Mouse (Mus musculus) spleen, adult 2 months (tissue): ENCODE measurements around the gene Arhgef3. TPM values are rescaled to one million over a fixed set of nuclear protein-coding genes. Genes with fewer than 3 reads are reported as not detected.
A peak's percentile ranks its signal among the peaks of the same experiment; 100 is the strongest.

Experiments
- DNase-seq, 2 experiments: peaks; one replicate each; pipeline versions ENCODE4 v3.0.0 to v3.0.0-alpha.2; 2012 to 2021; ENCODE audit warnings: low spot score in 2 of 2, low read depth in 1 of 2
- H3K27ac ChIP-seq: fragments of 200-500 bp; 2 replicates; pipeline ENCODE4 v1.5.1; 2012; ENCODE audit warnings: low read length, inconsistent platforms; ENCODE audit not compliant: insufficient read depth
- H3K27me3 ChIP-seq: fragments of 200-500 bp; 2 replicates; pipeline ENCODE4 v1.6.1; 2012; ENCODE audit warnings: mild to moderate bottlenecking, moderate library complexity, low read length, inconsistent platforms; ENCODE audit not compliant: control insufficient read depth, insufficient read depth
- H3K36me3 ChIP-seq: fragments of 200-500 bp; 2 replicates; pipeline ENCODE4 v1.6.1; 2012; ENCODE audit warnings: mild to moderate bottlenecking, low read length, inconsistent platforms; ENCODE audit not compliant: control insufficient read depth, insufficient read depth
- H3K4me1 ChIP-seq: fragments of 200-500 bp; 2 replicates; pipeline ENCODE4 v1.6.1; 2011; ENCODE audit warnings: inconsistent platforms; ENCODE audit not compliant: control insufficient read depth, insufficient read depth, insufficient read length
- H3K4me3 ChIP-seq: fragments of 200-500 bp; 2 replicates; pipeline ENCODE4 v1.5.1; 2011; ENCODE audit warnings: mild to moderate bottlenecking, inconsistent platforms; ENCODE audit not compliant: insufficient read depth, insufficient read length; ENCODE audit errors: extremely low read depth
- CTCF ChIP-seq: fragments of 200-500 bp; IDR thresholded peaks from 2 replicates; pipeline ENCODE4 v1.5.1; 2011; ENCODE audit warnings: mild to moderate bottlenecking, inconsistent platforms; ENCODE audit not compliant: insufficient read depth, insufficient read length, insufficient replicate concordance; ENCODE audit errors: extremely low read depth
- POLR2A ChIP-seq: fragments of 200-500 bp; IDR thresholded peaks from 2 replicates; pipeline ENCODE4 v1.6.1; 2011; ENCODE audit warnings: low read depth, low read length, inconsistent platforms
- WGBS: fragments of 180-500 bp; shearing (Covaris S2); methylation state at CpG from one replicate; pipeline ENCODE4 v1.1.7; 2018; 5-methylcytosine and 5-hydroxymethylcytosine counted together
- polyA plus RNA-seq: library from polyadenylated mRNA; depleted of rRNA; stranded (reverse); fragments of >200 nt; gene quantifications from 2 replicates; pipeline ENCODE4 v1.2.3, GENCODE M21; 2012

The Arhgef3 gene
- polyA plus RNA-seq, 1 experiment: 21.1 TPM

- no peak for DNase-seq
- peaks cover 1% of the 10 kb centered on the region; the same call in 1 of the 2 replicates for H3K36me3 ChIP-seq
- H3K27ac ChIP-seq: peak overlapping the region; percentile 39; the same call in 1 of the 2 replicates
- peaks cover 28% of the 10 kb centered on the region for H3K4me1 ChIP-seq
- TF ChIP-seq CTCF (no peak), POLR2A (no peak)
- no peak overlapping the region for H3K4me3 ChIP-seq
- H3K27me3 ChIP-seq: no peaks in the 10 kb centered on the region
- 60% methylated on average over 5 of the region's 5 CpGs for WGBS
Measured at GRCm38 (mm10) chr14:27340682-27341415, 226.2 kb downstream of the Arhgef3 start.

- H3K4me3 ChIP-seq: no peak overlapping the region
- 26% methylated on average over 5 of the region's 5 CpGs for WGBS
- peaks cover 1% of the 10 kb centered on the region; the same call in 1 of the 2 replicates for H3K36me3 ChIP-seq
- no peak for DNase-seq
- H3K27me3 ChIP-seq: no peaks in the 10 kb centered on the region
- H3K4me1 ChIP-seq: peaks cover 28% of the 10 kb centered on the region
- peak overlapping the region; percentile 39; the same call in 1 of the 2 replicates for H3K27ac ChIP-seq
- no peak for TF ChIP-seq CTCF
- no peak for TF ChIP-seq POLR2A
Measured at GRCm38 (mm10) chr14:27341486-27341885, 226.8 kb downstream of the Arhgef3 start.

- DNase-seq: no peak
- peaks cover 28% of the 10 kb centered on the region for H3K4me1 ChIP-seq
- peaks cover 1% of the 10 kb centered on the region; the same call in 1 of the 2 replicates for H3K36me3 ChIP-seq
- no peaks in the 10 kb centered on the region for H3K27me3 ChIP-seq
- H3K4me3 ChIP-seq: no peak overlapping the region
- no peak overlapping the region; the same call in 1 of the 2 replicates for H3K27ac ChIP-seq
- WGBS: 86% methylated on average over 2 of the region's 2 CpGs
- TF ChIP-seq POLR2A: no peak
- TF ChIP-seq CTCF: no peak
Measured at GRCm38 (mm10) chr14:27342451-27342850, 227.8 kb downstream of the Arhgef3 start.

- H3K36me3 ChIP-seq: peaks cover 1% of the 10 kb centered on the region; the same call in 1 of the 2 replicates
- no peaks in the 10 kb centered on the region for H3K27me3 ChIP-seq
- no peak overlapping the region for H3K27ac ChIP-seq
- TF ChIP-seq CTCF: no peak
- TF ChIP-seq POLR2A: no peak
- DNase-seq: no peak
- peaks cover 34% of the 10 kb centered on the region for H3K4me1 ChIP-seq
- no peak overlapping the region for H3K4me3 ChIP-seq
- WGBS: 79% methylated on average over 4 of the region's 4 CpGs
Measured at GRCm38 (mm10) chr14:27344250-27344990, 229.7 kb downstream of the Arhgef3 start.

DNA sequence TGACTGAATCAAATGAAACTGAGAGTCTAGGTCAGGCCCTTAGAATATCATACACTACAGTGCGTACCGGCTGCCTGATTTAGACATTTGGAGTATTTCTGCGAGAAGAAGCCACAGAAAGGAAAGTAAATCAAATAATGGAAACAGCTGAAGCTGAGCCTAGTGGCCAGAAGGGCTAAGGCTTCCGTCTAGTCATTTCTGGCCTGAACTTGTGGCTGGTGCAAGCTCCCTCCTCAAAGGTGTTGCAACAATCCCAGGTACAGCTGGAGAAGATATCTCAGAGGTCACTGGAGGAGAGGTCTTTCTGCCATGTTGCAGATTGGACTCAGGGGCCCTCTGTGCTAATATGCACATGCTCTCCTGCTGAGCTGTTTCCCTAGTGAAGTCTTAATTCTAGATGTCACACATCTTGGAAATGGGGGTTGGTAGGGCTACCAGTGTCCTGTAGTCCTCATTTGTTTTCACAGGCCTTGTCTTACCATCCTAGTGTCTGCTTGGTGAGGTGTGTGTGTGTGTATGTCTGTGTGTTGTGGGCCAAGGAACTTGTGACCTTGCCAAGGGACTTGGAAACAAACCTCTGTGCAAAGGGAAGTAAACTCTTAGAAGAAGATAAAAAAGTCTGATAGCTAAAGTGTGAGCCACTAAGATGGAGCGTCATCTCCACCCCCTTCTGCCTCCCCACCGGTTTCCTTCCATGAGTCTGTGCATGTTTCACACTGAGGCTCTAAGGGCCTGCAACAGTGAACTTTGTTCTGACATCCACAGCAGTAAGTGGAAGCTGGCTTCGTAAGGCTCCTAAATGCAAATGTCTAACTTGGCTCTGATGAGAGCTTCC lies 230.6 kb downstream of the Arhgef3 start:
- H3K4me1 ChIP-seq: peaks cover 43% of the 10 kb centered on the region
- H3K36me3 ChIP-seq: peaks cover 1% of the 10 kb centered on the region
- no peak for DNase-seq
- H3K4me3 ChIP-seq: no peak overlapping the region
- WGBS: 48% methylated on average over 7 of the region's 7 CpGs
- H3K27ac ChIP-seq: peak overlapping the region; percentile 16
- no peak for TF ChIP-seq POLR2A
- H3K27me3 ChIP-seq: no peaks in the 10 kb centered on the region

- peaks cover 1% of the 10 kb centered on the region for H3K36me3 ChIP-seq
Measured at GRCm38 (mm10) chr14:27347224-27347623, 232.5 kb downstream of the Arhgef3 start.

More at GRCm38 (mm10) chr14:27347224-27347623, 232.5 kb downstream of the Arhgef3 start:
- Histone ChIP-seq H3K27ac (peak overlapping the region; percentile 28; the same call in 1 of the 2 replicates), H3K27me3 (no peaks in the 10 kb centered on the region), H3K4me1 (peaks cover 46% of the 10 kb centered on the region), H3K4me3 (no peak overlapping the region)
- DNase-seq: no peak
- TF ChIP-seq CTCF (no peak), POLR2A (no peak)
- WGBS: 54% methylated on average over 3 of the region's 3 CpGs
